Mouse (Mus musculus) hindbrain, embryonic 10.5 days (tissue): Measurements from ENCODE around the gene Slc32a1. TPM values are rescaled to one million over a fixed set of nuclear protein-coding genes. Genes with fewer than 3 reads are reported as not detected.

Experiments used
- DNase-seq: peaks from one replicate; pipeline ENCODE4 v3.0.0-alpha.2; 2017; ENCODE audit warnings: low spot score
- H3K27ac ChIP-seq: fragments of 300-500 bp; sonication (generic); 2 replicates; pipeline ENCODE4 v1.5.1; 2016; ENCODE audit warnings: mild to moderate bottlenecking, moderate library complexity
- H3K27me3 ChIP-seq: fragments of 300-500 bp; sonication (generic); 2 replicates; pipeline ENCODE4 v1.6.1; 2016; ENCODE audit warnings: mild to moderate bottlenecking; ENCODE audit not compliant: poor library complexity, insufficient read depth, severe bottlenecking
- H3K36me3 ChIP-seq: fragments of 300-500 bp; sonication (generic); 2 replicates; pipeline ENCODE4 v1.6.1; 2016; ENCODE audit warnings: mild to moderate bottlenecking, moderate library complexity
- H3K4me1 ChIP-seq: fragments of 300-500 bp; sonication (generic); replicated peaks from 2 replicates; pipeline ENCODE4 v1.6.1; 2016; ENCODE audit warnings: mild to moderate bottlenecking
- H3K4me3 ChIP-seq: fragments of 300-500 bp; sonication (generic); 2 replicates; pipeline ENCODE4 v1.5.1; 2016; ENCODE audit warnings: mild to moderate bottlenecking, moderate library complexity
- H3K9me3 ChIP-seq: fragments of 300-500 bp; sonication (generic); 2 replicates; pipeline ENCODE4 v1.6.1; 2016; ENCODE audit warnings: mild to moderate bottlenecking, moderate library complexity
- WGBS: fragments of 180-500 bp; shearing (Covaris S2); methylation state at CpG from one replicate; pipeline ENCODE4 v1.1.7; 2016; 5-methylcytosine and 5-hydroxymethylcytosine counted together
- polyA plus RNA-seq: library from polyadenylated mRNA; unstranded; fragments of >200 nt; fragmentation: Nextera tagmentation; extraction: Ambion mirVana; gene quantifications from 2 replicates; pipeline ENCODE4 v1.2.1, GENCODE M21; 2016

The Slc32a1 gene
- polyA plus RNA-seq, 1 experiment from 2014 or later = 1.4 TPM

DNA sequence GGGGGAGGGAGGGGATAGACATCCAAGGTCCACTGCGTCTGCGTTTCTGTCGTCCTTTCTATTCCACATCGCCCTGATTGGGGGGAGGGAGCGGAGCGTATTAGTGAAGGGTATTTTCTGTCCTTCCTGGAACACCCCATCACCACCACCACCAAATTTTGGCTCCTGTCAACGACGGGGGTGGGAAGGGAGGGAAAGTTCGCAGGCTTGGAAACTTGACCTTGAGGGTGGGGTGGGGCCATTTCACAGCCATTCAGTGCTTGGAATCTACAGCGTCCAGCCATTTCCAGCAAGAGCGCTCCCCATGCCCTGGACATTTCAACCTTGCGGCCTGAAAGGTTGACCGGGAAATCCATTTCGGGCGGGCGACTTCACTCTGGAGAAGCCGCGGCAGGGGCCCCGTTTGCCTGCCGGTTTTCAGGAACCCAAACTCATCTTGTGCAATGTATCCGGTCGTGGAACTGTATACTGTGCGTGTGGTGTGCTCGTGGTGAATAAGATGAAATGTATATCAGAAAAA, 4.7 kb downstream of the Slc32a1 start:
- 2% methylated on average over 24 of the region's 24 CpGs for WGBS

GRCm38 (mm10) chr2:158615702-158616101, 5.1 kb downstream of the Slc32a1 start:
- no peaks in the 10 kb centered on the region for H3K36me3 ChIP-seq
- H3K4me1 ChIP-seq = peaks cover 45% of the 10 kb centered on the region
- WGBS = 2% methylated on average over 13 of the region's 13 CpGs
- peak overlapping the region; percentile 38 for H3K4me3 ChIP-seq
- H3K27ac ChIP-seq = no peak overlapping the region
- peak; percentile 35 for DNase-seq
- peaks cover 98% of the 10 kb centered on the region for H3K27me3 ChIP-seq
- H3K9me3 ChIP-seq = no peaks in the 10 kb centered on the region

More for the DNA sequence above, 4.7 kb downstream of the Slc32a1 start:
- DNase-seq = peak; percentile 50
- Histone ChIP-seq H3K4me1 (peaks cover 50% of the 10 kb centered on the region), H3K27ac (no peak overlapping the region), H3K4me3 (peak overlapping the region; percentile 38), H3K9me3 (no peaks in the 10 kb centered on the region), H3K27me3 (peaks cover 100% of the 10 kb centered on the region), H3K36me3 (no peaks in the 10 kb centered on the region)

- WGBS = 2% methylated on average over 12 of the region's 12 CpGs
- peak; percentile 28 for DNase-seq
- Histone ChIP-seq H3K9me3 (no peaks in the 10 kb centered on the region), H3K36me3 (no peaks in the 10 kb centered on the region), H3K27me3 (peaks cover 98% of the 10 kb centered on the region), H3K27ac (no peak overlapping the region), H3K4me1 (peaks cover 39% of the 10 kb centered on the region), H3K4me3 (peak overlapping the region; percentile 27)
These were observed 5.7 kb downstream of the Slc32a1 start for GRCm38 (mm10) chr2:158616296-158616695.

DNA sequence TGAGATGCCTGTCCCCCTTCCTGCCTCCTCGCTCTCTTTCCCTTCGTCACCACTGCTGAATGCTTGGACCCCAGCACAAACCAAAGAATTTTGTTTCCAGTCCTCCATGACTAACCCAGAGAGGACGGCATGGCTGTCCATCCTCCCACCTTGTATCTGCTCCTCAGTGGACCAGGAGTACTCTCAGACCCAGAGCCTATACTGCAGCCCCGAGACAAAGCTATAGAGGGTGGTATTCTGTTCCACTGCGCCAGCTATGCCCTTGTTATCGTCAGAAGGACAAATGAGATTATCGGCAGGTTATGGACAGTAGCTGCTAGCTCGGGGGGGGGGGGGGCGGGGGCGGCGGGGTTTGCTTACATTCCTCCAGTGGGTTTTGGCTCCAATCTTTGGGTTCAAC, 6.2 kb downstream of the Slc32a1 start:
- peaks cover 98% of the 10 kb centered on the region for H3K27me3 ChIP-seq
- no peaks in the 10 kb centered on the region for H3K9me3 ChIP-seq
- peaks cover 36% of the 10 kb centered on the region for H3K4me1 ChIP-seq
- no peak for DNase-seq
- 14% methylated on average over 11 of the region's 11 CpGs for WGBS
- H3K4me3 ChIP-seq = peak overlapping the region; percentile 27; the same call in 1 of the 2 replicates
- H3K36me3 ChIP-seq = no peaks in the 10 kb centered on the region
- H3K27ac ChIP-seq = no peak overlapping the region

DNA sequence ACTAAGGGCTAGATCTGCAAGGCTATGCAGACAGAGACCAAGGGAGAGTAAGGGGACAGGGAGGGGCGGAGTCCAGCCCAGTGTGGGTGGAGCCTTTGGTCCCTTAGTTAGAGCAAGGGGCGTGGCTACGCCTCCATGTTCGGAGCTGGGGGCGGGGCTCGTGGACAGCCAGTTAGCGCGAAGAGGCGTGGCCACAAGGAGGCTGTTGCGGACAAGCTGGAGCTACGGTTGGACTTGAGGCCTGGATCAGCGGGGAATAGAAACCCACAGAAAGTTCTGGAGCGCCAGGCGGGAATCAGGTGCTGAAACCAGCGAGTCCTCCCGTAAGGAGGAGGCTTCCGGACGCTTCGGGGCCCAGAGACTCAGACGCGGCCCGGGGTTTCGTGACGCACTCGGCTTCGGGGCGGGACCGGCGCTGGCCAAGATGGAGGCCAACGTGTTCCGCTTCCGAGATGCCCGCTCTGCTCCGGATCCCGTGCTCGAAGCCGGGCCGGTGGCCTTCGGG, 14.2 kb downstream of the Slc32a1 start, which contains the start of gene Actr5:
TSS of gene Actr5 (plus strand) at position 171 of the 505 bp plus-strand sequence.
- Histone ChIP-seq H3K36me3 (peaks cover 35% of the 10 kb centered on the region), H3K4me3 (peak within 1 kb of the TSS; percentile 89), H3K27ac (peak within 1 kb of the TSS; percentile 94), H3K27me3 (peaks cover 19% of the 10 kb centered on the region), H3K9me3 (no peaks in the 10 kb centered on the region), H3K4me1 (peaks cover 18% of the 10 kb centered on the region)
- peak; percentile 98 for DNase-seq
- under 1% methylated on average over 39 of the region's 39 CpGs for WGBS

DNA sequence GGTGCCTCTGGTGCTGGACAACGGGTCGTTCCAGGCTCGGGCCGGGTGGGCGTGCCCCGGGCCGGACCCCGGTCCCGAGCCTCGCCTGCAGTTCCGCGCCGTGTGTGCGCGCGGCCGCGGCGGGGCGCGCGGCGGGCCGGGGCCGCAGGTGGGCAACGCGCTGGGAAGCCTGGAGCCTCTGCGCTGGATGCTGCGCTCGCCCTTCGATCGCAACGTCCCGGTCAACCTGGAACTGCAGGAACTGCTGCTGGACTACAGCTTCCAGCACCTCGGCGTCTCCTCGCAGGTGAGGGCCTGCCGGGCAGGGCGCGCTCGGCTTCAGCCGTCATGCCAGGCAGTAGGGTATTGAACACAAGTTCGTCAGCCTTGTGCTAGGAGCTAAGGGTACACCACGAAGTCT, 14.7 kb downstream of the Slc32a1 start:
- DNase-seq = no peak
- Histone ChIP-seq H3K9me3 (no peaks in the 10 kb centered on the region), H3K4me3 (peak overlapping the region; percentile 89), H3K36me3 (peaks cover 39% of the 10 kb centered on the region), H3K27ac (peak overlapping the region; percentile 94), H3K4me1 (peaks cover 18% of the 10 kb centered on the region), H3K27me3 (peaks cover 14% of the 10 kb centered on the region)
- WGBS = under 1% methylated on average over 44 of the region's 44 CpGs

- H3K4me1 ChIP-seq = peaks cover 18% of the 10 kb centered on the region
- WGBS = 46% methylated on average over 8 of the region's 8 CpGs
- no peaks in the 10 kb centered on the region for H3K9me3 ChIP-seq
- H3K27ac ChIP-seq = peak overlapping the region; percentile 94
- no peak for DNase-seq
- H3K4me3 ChIP-seq = peak overlapping the region; percentile 89
- H3K27me3 ChIP-seq = peaks cover 11% of the 10 kb centered on the region
- H3K36me3 ChIP-seq = peaks cover 44% of the 10 kb centered on the region
These were observed 15.1 kb downstream of the Slc32a1 start for GRCm38 (mm10) chr2:158625697-158626096.

DNA sequence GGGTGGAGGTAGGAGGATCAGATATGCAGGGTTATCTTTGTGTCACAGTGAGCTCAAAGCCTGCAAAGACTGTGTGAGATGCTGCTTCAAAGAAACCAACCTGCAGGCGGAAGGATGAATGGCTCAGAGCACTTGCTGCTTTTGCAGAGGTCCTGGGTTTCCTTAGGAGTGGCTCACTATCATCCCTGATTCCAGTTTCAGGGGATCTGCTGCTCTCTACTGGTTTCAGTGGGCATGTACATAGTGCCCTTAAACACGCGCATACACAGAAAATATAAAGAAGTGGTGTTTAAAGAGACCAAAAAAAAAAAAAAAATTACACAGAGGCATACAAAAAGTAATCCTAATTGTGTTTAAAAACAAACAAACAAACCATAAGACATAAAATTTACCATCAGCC, 18.3 kb downstream of the Slc32a1 start:
- H3K4me1 ChIP-seq = peaks cover 18% of the 10 kb centered on the region
- no peak overlapping the region for H3K4me3 ChIP-seq
- DNase-seq = no peak
- 77% methylated on average over 3 of the region's 3 CpGs for WGBS
- peaks cover 75% of the 10 kb centered on the region for H3K36me3 ChIP-seq
- H3K27me3 ChIP-seq = no peaks in the 10 kb centered on the region
- no peak overlapping the region for H3K27ac ChIP-seq
- no peaks in the 10 kb centered on the region for H3K9me3 ChIP-seq

- no peak overlapping the region for H3K27ac ChIP-seq
- peaks cover 18% of the 10 kb centered on the region for H3K4me1 ChIP-seq
- DNase-seq = peak; percentile 38
- no peaks in the 10 kb centered on the region for H3K27me3 ChIP-seq
- H3K36me3 ChIP-seq = peaks cover 79% of the 10 kb centered on the region
- H3K9me3 ChIP-seq = no peaks in the 10 kb centered on the region
- 82% methylated on average over 1 of the region's 1 CpGs for WGBS
- H3K4me3 ChIP-seq = no peak overlapping the region
These were observed 18.8 kb downstream of the Slc32a1 start for GRCm38 (mm10) chr2:158629414-158629813.

GRCm38 (mm10) chr2:158631873-158632272, 21.3 kb downstream of the Slc32a1 start:
- Histone ChIP-seq H3K27ac (no peak overlapping the region), H3K4me3 (no peak overlapping the region), H3K4me1 (peaks cover under 1% of the 10 kb centered on the region; the same call in 1 of the 2 replicates), H3K36me3 (peaks cover 96% of the 10 kb centered on the region), H3K27me3 (no peaks in the 10 kb centered on the region), H3K9me3 (no peaks in the 10 kb centered on the region)
- 70% methylated on average over 5 of the region's 5 CpGs for WGBS
- DNase-seq = no peak

GRCm38 (mm10) chr2:158641869-158642268, 31.3 kb downstream of the Slc32a1 start:
- H3K27me3 ChIP-seq = no peaks in the 10 kb centered on the region
- peaks cover 43% of the 10 kb centered on the region for H3K36me3 ChIP-seq
- 18% methylated on average over 2 of the region's 2 CpGs for WGBS
- H3K4me1 ChIP-seq = no peaks in the 10 kb centered on the region
- no peak overlapping the region for H3K27ac ChIP-seq
- no peak overlapping the region for H3K4me3 ChIP-seq
- DNase-seq = peak; percentile 72
- H3K9me3 ChIP-seq = no peaks in the 10 kb centered on the region

DNA sequence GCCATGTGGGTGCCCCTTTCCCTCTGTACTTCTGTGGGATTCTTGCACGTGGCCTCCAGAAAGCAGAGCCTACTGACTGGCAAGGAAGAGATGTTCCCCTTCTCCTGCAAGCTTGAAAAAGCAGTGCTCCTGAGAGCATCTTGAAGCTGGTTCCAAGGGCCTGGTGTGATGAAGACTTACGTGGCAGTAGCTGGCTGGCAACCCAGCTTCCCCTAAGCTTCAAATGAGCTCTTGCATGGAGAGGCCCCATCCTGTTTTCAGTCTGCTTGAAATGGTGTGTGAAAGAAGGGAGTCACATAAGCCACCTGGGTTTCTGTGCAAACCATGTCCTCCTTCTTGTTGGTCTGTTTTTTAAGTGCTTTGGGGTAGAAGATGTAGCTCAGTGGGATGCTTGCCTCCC, 32.0 kb downstream of the Slc32a1 start:
- no peak overlapping the region for H3K4me3 ChIP-seq
- DNase-seq = no peak
- 91% methylated on average over 2 of the region's 2 CpGs for WGBS
- H3K4me1 ChIP-seq = no peaks in the 10 kb centered on the region
- no peak overlapping the region for H3K27ac ChIP-seq
- no peaks in the 10 kb centered on the region for H3K9me3 ChIP-seq
- peaks cover 36% of the 10 kb centered on the region for H3K36me3 ChIP-seq
- H3K27me3 ChIP-seq = no peaks in the 10 kb centered on the region

GRCm38 (mm10) chr2:158643791-158644190, 33.2 kb downstream of the Slc32a1 start:
- Histone ChIP-seq H3K27me3 (no peaks in the 10 kb centered on the region), H3K27ac (no peak overlapping the region), H3K4me1 (no peaks in the 10 kb centered on the region), H3K9me3 (no peaks in the 10 kb centered on the region), H3K36me3 (peaks cover 24% of the 10 kb centered on the region), H3K4me3 (no peak overlapping the region)
- DNase-seq = no peak
- WGBS = 91% methylated on average over 3 of the region's 3 CpGs
